Mouse (Mus musculus): ENCODE data around the gene Plaur. TPM values are rescaled to one million over a fixed set of nuclear protein-coding genes. Genes with fewer than 3 reads are reported as not detected.
A peak's percentile ranks its signal among the peaks of the same experiment; 100 is the strongest.
"Not testable (repeated sequence)": the region's sequence is repeated elsewhere in the genome, so short reads cannot be mapped to it uniquely, and the experiment has no call there.

Plaur gene
- polyA plus RNA-seq, 1 experiment from 2014 or later: 1.4 TPM

DNA sequence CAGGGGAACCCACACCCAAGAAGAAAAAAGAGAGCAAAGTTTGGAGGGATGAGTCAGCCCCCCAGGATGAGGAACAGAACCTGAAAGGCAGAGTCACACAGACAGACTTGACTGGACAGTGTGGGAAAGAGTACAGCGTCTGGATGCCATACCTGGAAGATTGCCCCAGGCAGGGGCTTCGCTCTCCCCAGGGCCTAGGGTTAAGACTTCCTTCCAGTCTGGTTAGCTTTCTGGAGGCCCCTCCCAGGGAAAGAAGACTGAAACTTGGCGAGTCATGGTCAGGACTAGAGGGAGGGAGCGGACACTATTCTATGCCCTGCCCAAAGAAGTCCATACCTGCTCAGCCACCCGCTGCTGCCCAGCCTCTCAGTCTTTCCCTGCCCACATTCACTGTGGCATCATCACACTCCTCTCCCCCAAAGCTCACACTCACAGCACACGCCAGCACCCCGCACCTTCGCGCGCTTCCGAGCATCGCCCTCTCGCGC lies 18.7 kb downstream of the Plaur start:
- WGBS: 12% methylated on average over 14 of the region's 14 CpGs
- ATAC-seq (ENCODE audit: low FRiP score) (peak; percentile 41), DNase-seq (ENCODE audit: low spot score, missing footprints) (peak; percentile 90)
- H3K4me1 ChIP-seq (ENCODE audit: control insufficient read depth, insufficient read depth, low read length): peaks cover 16% of the 10 kb centered on the region
- H3K36me3 ChIP-seq (ENCODE audit: control insufficient read depth, insufficient read depth, low read length): no peaks in the 10 kb centered on the region
- H3K27ac ChIP-seq (ENCODE audit: low read depth, low read length): no peak overlapping the region
- H3K27me3 ChIP-seq (ENCODE audit: control insufficient read depth, insufficient read depth, low read length): peaks cover 7% of the 10 kb centered on the region
- H3K4me2 ChIP-seq: peak overlapping the region; percentile 95
- H3K9ac ChIP-seq (ENCODE audit: low read length): peak overlapping the region; percentile 90
- H3K9me3 ChIP-seq (ENCODE audit: control insufficient read depth, low read length): no peaks in the 10 kb centered on the region
- peak overlapping the region; percentile 84 for H3K4me3 ChIP-seq (ENCODE audit: low read depth, low read length)

GRCm38 (mm10) chr7:24481474-24482207 lies 19.4 kb downstream of the Plaur start, which contains the start of gene Cadm4:
Gene Cadm4 (plus strand): TSS chr7:24482023.
- H3K4me2 ChIP-seq: peak within 1 kb of the TSS; percentile 95
- H3K4me1 ChIP-seq (ENCODE audit: control insufficient read depth, insufficient read depth, low read length): peaks cover 22% of the 10 kb centered on the region
- ATAC-seq (ENCODE audit: low FRiP score) (peak; percentile 88), DNase-seq (ENCODE audit: low spot score, missing footprints) (peak; percentile 100)
- WGBS: under 1% methylated on average over 67 of the region's 83 CpGs
- H3K27me3 ChIP-seq (ENCODE audit: control insufficient read depth, insufficient read depth, low read length): peaks cover 7% of the 10 kb centered on the region
- peak within 1 kb of the TSS; percentile 84 for H3K4me3 ChIP-seq (ENCODE audit: low read depth, low read length)
- H3K27ac ChIP-seq (ENCODE audit: low read depth, low read length): no peak within 1 kb of the TSS; the same call in 1 of the 2 replicates
- no peaks in the 10 kb centered on the region for H3K36me3 ChIP-seq (ENCODE audit: control insufficient read depth, insufficient read depth, low read length)
- H3K9ac ChIP-seq (ENCODE audit: low read length): peak within 1 kb of the TSS; percentile 90
- no peaks in the 10 kb centered on the region for H3K9me3 ChIP-seq (ENCODE audit: control insufficient read depth, low read length)

DNA sequence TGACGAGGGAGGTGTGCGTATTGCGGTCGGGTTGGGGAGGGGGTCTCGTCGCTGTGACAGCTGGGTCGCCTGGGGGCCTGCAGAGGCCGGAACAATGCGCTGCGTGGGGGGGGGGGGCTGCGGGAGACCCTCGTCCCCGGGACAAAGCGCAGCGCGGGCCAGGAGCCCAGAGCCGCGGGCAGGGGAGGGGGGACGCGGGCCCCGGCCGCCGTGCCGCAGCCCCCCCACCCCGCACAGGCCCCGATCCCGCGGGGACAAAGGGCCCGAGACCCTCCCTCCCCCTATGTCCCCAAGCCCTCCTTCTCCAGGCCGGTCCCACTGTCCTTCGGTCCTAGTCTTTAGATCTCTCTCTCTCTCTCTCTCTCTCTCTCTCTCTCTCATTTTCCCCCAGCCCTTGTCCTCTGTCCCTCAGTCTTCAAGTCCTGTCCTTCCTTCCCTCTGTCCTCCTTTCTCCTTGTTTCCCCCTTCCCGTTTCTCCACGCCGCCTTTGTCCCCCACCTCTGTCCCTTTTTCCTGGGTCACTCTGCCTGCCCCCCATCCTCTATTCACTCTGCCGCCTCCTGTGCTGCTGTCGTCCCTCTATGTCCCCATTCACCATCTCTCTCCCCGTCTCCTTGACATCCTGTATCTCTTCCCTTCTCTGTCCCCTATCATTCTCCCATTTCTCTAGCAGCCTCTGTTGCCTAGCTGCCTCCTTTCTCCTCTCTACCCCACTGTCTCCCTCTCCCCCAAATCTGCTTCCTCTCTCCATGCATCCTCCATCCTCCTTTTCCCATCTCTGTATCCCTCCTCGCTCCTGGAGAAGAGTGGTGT lies 20.1 kb downstream of the Plaur start:
- Histone ChIP-seq H3K9ac (ENCODE audit: low read length) (peak overlapping the region; percentile 90), H3K4me3 (ENCODE audit: low read depth, low read length) (peak overlapping the region; percentile 84), H3K4me2 (peak overlapping the region; percentile 95), H3K27me3 (ENCODE audit: control insufficient read depth, insufficient read depth, low read length) (peaks cover 7% of the 10 kb centered on the region), H3K9me3 (ENCODE audit: control insufficient read depth, low read length) (no peaks in the 10 kb centered on the region), H3K27ac (ENCODE audit: low read depth, low read length) (no peak overlapping the region; the same call in 1 of the 2 replicates), H3K36me3 (ENCODE audit: control insufficient read depth, insufficient read depth, low read length) (no peaks in the 10 kb centered on the region), H3K4me1 (ENCODE audit: control insufficient read depth, insufficient read depth, low read length) (peaks cover 29% of the 10 kb centered on the region)
- ATAC-seq (ENCODE audit: low FRiP score) (peak; percentile 54; the same call in 1 of the 2 replicates), DNase-seq (ENCODE audit: low spot score, missing footprints) (peak; percentile 90)
- WGBS: 2% methylated on average over 23 of the region's 38 CpGs

DNA sequence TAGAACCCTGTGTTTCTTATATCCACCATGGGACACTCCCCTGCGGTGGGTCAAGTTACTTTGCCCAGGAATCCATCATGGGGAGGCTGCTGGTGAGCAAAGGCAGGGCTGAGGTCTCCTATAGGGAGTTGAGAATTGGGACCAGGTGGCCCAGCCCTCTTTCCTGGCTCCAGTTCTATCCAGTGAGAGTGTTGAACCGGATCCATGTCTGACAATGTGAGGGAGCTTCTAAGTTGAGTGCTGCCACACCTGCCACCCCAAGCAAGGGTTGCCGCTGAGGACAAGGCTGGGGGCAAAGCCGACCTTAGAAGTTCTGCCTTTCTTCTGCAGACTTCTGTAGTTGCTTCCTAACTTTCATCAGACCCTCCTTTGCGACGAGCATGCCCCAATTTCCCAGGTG lies 21.0 kb downstream of the Plaur start:
- ATAC-seq (ENCODE audit: low FRiP score); H3K9me3 ChIP-seq (ENCODE audit: control insufficient read depth, low read length); DNase-seq (ENCODE audit: low spot score, missing footprints); H3K27ac ChIP-seq (ENCODE audit: low read depth, low read length); H3K36me3 ChIP-seq (ENCODE audit: control insufficient read depth, insufficient read depth, low read length); H3K27me3 ChIP-seq (ENCODE audit: control insufficient read depth, insufficient read depth, low read length): not testable (repeated sequence)
- Histone ChIP-seq H3K9ac (ENCODE audit: low read length) (peak overlapping the region; percentile 90), H3K4me3 (ENCODE audit: low read depth, low read length) (peak overlapping the region; percentile 84), H3K4me1 (ENCODE audit: control insufficient read depth, insufficient read depth, low read length) (peaks cover 29% of the 10 kb centered on the region), H3K4me2 (peak overlapping the region; percentile 95)
- 60% methylated on average over 6 of the region's 6 CpGs for WGBS

- WGBS: 89% methylated on average over 9 of the region's 9 CpGs
- Histone ChIP-seq H3K4me1 (ENCODE audit: control insufficient read depth, insufficient read depth, low read length) (peaks cover 29% of the 10 kb centered on the region), H3K4me2 (no peak overlapping the region), H3K4me3 (ENCODE audit: low read depth, low read length) (no peak overlapping the region), H3K27me3 (ENCODE audit: control insufficient read depth, insufficient read depth, low read length) (peaks cover 7% of the 10 kb centered on the region), H3K27ac (ENCODE audit: low read depth, low read length) (no peak overlapping the region), H3K9ac (ENCODE audit: low read length) (peak overlapping the region; percentile 51), H3K36me3 (ENCODE audit: control insufficient read depth, insufficient read depth, low read length) (no peaks in the 10 kb centered on the region), H3K9me3 (ENCODE audit: control insufficient read depth, low read length) (no peaks in the 10 kb centered on the region)
- no peak for ATAC-seq (ENCODE audit: low FRiP score)
- peak; percentile 51 for DNase-seq (ENCODE audit: low spot score, missing footprints)
These were observed 23.2 kb downstream of the Plaur start for GRCm38 (mm10) chr7:24485481-24485880.

GRCm38 (mm10) chr7:24486654-24487130 lies 24.4 kb downstream of the Plaur start:
- no peak overlapping the region; the same call in 1 of the 2 replicates for H3K27ac ChIP-seq (ENCODE audit: low read depth, low read length)
- H3K36me3 ChIP-seq (ENCODE audit: control insufficient read depth, insufficient read depth, low read length): no peaks in the 10 kb centered on the region
- H3K27me3 ChIP-seq (ENCODE audit: control insufficient read depth, insufficient read depth, low read length): no peaks in the 10 kb centered on the region
- H3K9ac ChIP-seq (ENCODE audit: low read length): peak overlapping the region; percentile 51; the same call in 1 of the 2 replicates
- peaks cover 24% of the 10 kb centered on the region for H3K4me1 ChIP-seq (ENCODE audit: control insufficient read depth, insufficient read depth, low read length)
- 58% methylated on average over 9 of the region's 9 CpGs for WGBS
- ATAC-seq (ENCODE audit: low FRiP score) (peak; percentile 66), DNase-seq (ENCODE audit: low spot score, missing footprints) (peak; percentile 88)
- no peak overlapping the region for H3K4me3 ChIP-seq (ENCODE audit: low read depth, low read length)
- no peaks in the 10 kb centered on the region for H3K9me3 ChIP-seq (ENCODE audit: control insufficient read depth, low read length)
- peak overlapping the region; percentile 28 for H3K4me2 ChIP-seq

DNA sequence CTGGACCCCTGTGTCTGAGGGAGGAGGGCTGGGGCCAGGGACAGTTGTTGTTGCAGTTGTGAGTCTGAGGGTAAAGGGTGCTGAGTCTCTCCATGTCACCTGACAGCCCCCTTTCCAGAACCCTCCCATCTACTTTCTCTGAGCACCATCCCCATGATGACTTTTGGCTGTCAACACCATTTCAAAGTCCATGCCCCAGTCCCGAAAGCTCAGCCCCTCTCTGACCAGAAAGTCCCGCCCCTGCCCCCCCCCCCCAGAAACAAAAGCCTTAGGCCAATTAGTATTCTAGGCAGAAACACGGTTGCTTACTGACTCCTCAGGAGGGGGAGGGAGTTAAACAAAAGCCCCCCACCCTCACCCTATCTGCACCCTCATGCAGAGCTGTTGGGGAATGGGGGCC lies 25.1 kb downstream of the Plaur start:
- 49% methylated on average over 3 of the region's 3 CpGs for WGBS
- Histone ChIP-seq H3K4me3 (ENCODE audit: low read depth, low read length) (no peak overlapping the region), H3K27ac (ENCODE audit: low read depth, low read length) (no peak overlapping the region)

GRCm38 (mm10) chr7:24488303-24488702 lies 26.0 kb downstream of the Plaur start:
- no peak for ATAC-seq (ENCODE audit: low FRiP score)
- no peaks in the 10 kb centered on the region for H3K9me3 ChIP-seq (ENCODE audit: control insufficient read depth, low read length)
- H3K4me1 ChIP-seq (ENCODE audit: control insufficient read depth, insufficient read depth, low read length): peaks cover 20% of the 10 kb centered on the region
- H3K4me2 ChIP-seq: no peak overlapping the region
- H3K9ac ChIP-seq (ENCODE audit: low read length): no peak overlapping the region
- no peaks in the 10 kb centered on the region for H3K27me3 ChIP-seq (ENCODE audit: control insufficient read depth, insufficient read depth, low read length)
- DNase-seq (ENCODE audit: low spot score, missing footprints): peak; percentile 2
- WGBS: 87% methylated on average over 8 of the region's 8 CpGs
- no peak overlapping the region for H3K27ac ChIP-seq (ENCODE audit: low read depth, low read length)
- no peaks in the 10 kb centered on the region for H3K36me3 ChIP-seq (ENCODE audit: control insufficient read depth, insufficient read depth, low read length)
- H3K4me3 ChIP-seq (ENCODE audit: low read depth, low read length): no peak overlapping the region

More for the DNA sequence above, 25.1 kb downstream of the Plaur start:
- Histone ChIP-seq H3K4me1 (ENCODE audit: control insufficient read depth, insufficient read depth, low read length) (peaks cover 24% of the 10 kb centered on the region), H3K36me3 (ENCODE audit: control insufficient read depth, insufficient read depth, low read length) (no peaks in the 10 kb centered on the region), H3K27me3 (ENCODE audit: control insufficient read depth, insufficient read depth, low read length) (no peaks in the 10 kb centered on the region), H3K9me3 (ENCODE audit: control insufficient read depth, low read length) (no peaks in the 10 kb centered on the region), H3K9ac (ENCODE audit: low read length) (no peak overlapping the region), H3K4me2 (no peak overlapping the region)
- ATAC-seq (ENCODE audit: low FRiP score) (no peak), DNase-seq (ENCODE audit: low spot score, missing footprints) (peak; percentile 59)
